Mouse (Mus musculus) heart, embryonic 14.5 days (tissue): ENCODE measurements around the gene Meis2. TPM values are rescaled to one million over a fixed set of nuclear protein-coding genes. Genes with fewer than 3 reads are reported as not detected.
A peak's percentile ranks its signal among the peaks of the same experiment; 100 is the strongest.

Experiments used
- ATAC-seq: fragments of 200-750 bp; cut with Nextera tagmentation; 2 replicates; pipeline ENCODE4 v1.8.0; 2017; ENCODE audit warnings: low read depth, moderate TSS enrichment; ENCODE audit not compliant: insufficient number of reproducible peaks, insufficient read depth, low FRiP score
- H3K27ac ChIP-seq, 2 experiments: fragments of 200-500 bp in 1 of 2; fragments of 300-500 bp in 1 of 2; sonication (generic) in 1 of 2; replicated peaks in 1 of 2; 2 replicates each; pipeline ENCODE4 v1.5.1; 2012 to 2014; ENCODE audit warnings: low read depth in 2 of 2, low read length in 2 of 2, control low read depth in 1 of 2, mild to moderate bottlenecking in 1 of 2, mixed read lengths in 1 of 2; ENCODE audit not compliant: control insufficient read depth in 1 of 2, insufficient read depth in 1 of 2
- H3K27me3 ChIP-seq: fragments of 300-500 bp; sonication (generic); 2 replicates; pipeline ENCODE4 v1.6.1; 2014; ENCODE audit warnings: mild to moderate bottlenecking, low read length, control low read depth; ENCODE audit not compliant: control insufficient read depth, insufficient read depth
- H3K36me3 ChIP-seq: fragments of 300-500 bp; sonication (generic); 2 replicates; pipeline ENCODE4 v1.6.1; 2014; ENCODE audit warnings: mild to moderate bottlenecking, control low read depth, low read length, mixed read lengths; ENCODE audit not compliant: control insufficient read depth, insufficient read depth
- H3K4me1 ChIP-seq, 2 experiments: fragments of 200-500 bp in 1 of 2; fragments of 300-500 bp in 1 of 2; sonication (generic) in 1 of 2; 2 replicates each; pipeline ENCODE4 v1.6.1; 2012 to 2014; ENCODE audit warnings: low read length in 2 of 2, control low read depth in 1 of 2, mixed read lengths in 1 of 2; ENCODE audit not compliant: control insufficient read depth in 2 of 2, insufficient read depth in 2 of 2
- H3K4me2 ChIP-seq: fragments of 300-500 bp; sonication (generic); 2 replicates; pipeline ENCODE4 v1.6.1; 2014; ENCODE audit warnings: mild to moderate bottlenecking, low read length
- H3K4me3 ChIP-seq, 2 experiments: fragments of 200-500 bp in 1 of 2; fragments of 300-500 bp in 1 of 2; sonication (generic) in 1 of 2; 2 replicates each; pipeline ENCODE4 v1.5.1; 2012 to 2014; ENCODE audit warnings: low read length in 2 of 2, mild to moderate bottlenecking in 2 of 2, control low read depth in 1 of 2, low read depth in 1 of 2, moderate library complexity in 1 of 2; ENCODE audit not compliant: control insufficient read depth in 1 of 2, insufficient read depth in 1 of 2
- H3K9ac ChIP-seq: fragments of 300-500 bp; sonication (generic); 2 replicates; pipeline ENCODE4 v1.6.1; 2014; ENCODE audit warnings: mild to moderate bottlenecking, low read length
- H3K9me3 ChIP-seq: fragments of 300-500 bp; sonication (generic); 2 replicates; pipeline ENCODE4 v1.6.1; 2016; ENCODE audit warnings: low read length, control low read depth; ENCODE audit not compliant: control insufficient read depth
- WGBS: fragments of 180-500 bp; shearing (Covaris S2); extraction: QIAGEN DNeasy Blood & Tissue Kit; methylation state at CpG from one replicate; pipeline ENCODE4 v1.1.7; 2014; 5-methylcytosine and 5-hydroxymethylcytosine counted together
- polyA plus RNA-seq: library from polyadenylated mRNA; unstranded; fragments of >200 nt; fragmentation: Nextera tagmentation; extraction: Ambion mirVana; gene quantifications from 2 replicates; pipeline ENCODE4 v1.2.1, GENCODE M21; 2014

The Meis2 gene
- polyA plus RNA-seq, 1 experiment from 2014 or later: 30.8 TPM

DNA sequence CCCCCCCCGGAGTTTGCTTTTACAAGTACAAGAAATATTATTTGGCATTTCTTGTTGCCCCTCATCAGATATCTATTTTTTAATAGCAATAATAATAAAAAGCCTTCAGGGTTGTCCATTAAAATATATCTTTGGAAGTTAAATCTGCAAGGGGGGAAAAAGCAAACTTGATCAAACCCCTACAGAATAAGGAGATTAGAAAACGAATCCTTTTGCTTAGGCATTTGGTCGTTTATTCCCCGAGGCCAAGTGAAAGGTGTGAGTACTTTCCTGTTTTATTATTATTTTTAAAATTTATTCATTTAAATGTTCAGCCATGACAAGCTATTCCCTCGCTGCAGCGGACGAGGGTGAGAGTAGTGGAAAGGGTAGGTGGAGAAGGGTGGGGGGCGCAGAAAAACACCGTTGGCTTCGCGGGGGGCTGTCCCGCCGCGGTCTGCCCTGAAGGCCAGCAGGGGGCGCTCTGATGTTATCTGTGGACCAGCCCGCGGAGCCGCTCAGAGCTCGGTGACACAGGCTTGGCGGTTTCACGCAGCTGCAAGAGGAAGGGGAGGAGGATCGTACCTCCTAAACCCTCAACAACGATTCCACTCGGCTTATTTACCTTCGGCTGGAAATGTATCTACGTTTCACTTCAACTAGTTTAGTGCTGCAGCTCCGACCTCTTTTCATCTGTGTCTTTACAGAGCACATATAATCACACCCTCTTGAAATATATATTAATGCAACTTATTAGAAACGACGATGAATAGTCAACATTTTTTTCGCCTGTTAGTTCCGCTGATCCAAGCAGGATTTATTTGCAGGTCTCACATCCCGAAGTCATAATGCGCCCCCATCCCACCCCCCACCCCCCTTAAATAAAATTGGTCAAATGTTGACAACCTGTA is 209.9 kb downstream of the Meis2 start:
- H3K4me2 ChIP-seq: peak overlapping the region; percentile 82
- peak overlapping the region; percentile 34 to 46 for H3K4me3 ChIP-seq
- H3K36me3 ChIP-seq: no peaks in the 10 kb centered on the region
- ATAC-seq: peak; percentile 45; the same call in 1 of the 2 replicates
- 1% methylated on average over 33 of the region's 33 CpGs for WGBS
- no peaks in the 10 kb centered on the region for H3K9me3 ChIP-seq
- H3K27me3 ChIP-seq: peaks cover 7% of the 10 kb centered on the region
- peak overlapping the region; percentile 66 for H3K9ac ChIP-seq
- peaks cover 19 to 37% of the 10 kb centered on the region in 2 experiments for H3K4me1 ChIP-seq
- H3K27ac ChIP-seq: peak overlapping the region in 1 of 2 experiments; percentile 50; a peak in 1 of 4 replicates

DNA sequence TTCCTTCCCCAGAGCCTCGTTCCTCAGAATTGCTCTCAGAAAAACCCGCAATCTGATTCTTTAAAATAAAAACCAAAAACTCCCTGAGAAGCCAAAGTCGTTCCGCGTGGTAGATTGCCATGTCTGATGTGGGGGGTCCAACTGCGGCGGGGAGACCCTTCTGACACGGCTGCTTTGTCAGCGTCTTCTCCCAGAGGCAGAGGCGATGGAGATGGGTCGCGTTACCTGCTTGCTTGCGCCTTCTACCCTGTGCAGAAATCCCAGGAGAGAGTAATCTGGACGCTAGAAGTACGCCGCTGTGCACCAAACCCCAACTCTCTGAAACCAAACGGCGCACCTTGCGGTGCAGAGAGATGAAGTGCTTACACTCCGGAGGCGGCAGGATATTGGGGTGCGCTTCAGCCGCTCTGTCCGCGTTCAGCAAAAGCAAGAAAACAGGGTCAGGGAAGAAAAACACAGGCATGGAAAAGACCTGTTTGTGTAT is 210.8 kb downstream of the Meis2 start:
- H3K9me3 ChIP-seq: no peaks in the 10 kb centered on the region
- no peaks in the 10 kb centered on the region for H3K36me3 ChIP-seq
- peaks cover 17 to 33% of the 10 kb centered on the region in 2 experiments for H3K4me1 ChIP-seq
- H3K27ac ChIP-seq: no peak overlapping the region
- H3K27me3 ChIP-seq: peaks cover 7% of the 10 kb centered on the region
- H3K9ac ChIP-seq: peak overlapping the region; percentile 66; the same call in 1 of the 2 replicates
- WGBS: 9% methylated on average over 25 of the region's 25 CpGs
- H3K4me2 ChIP-seq: peak overlapping the region; percentile 82
- no peak for ATAC-seq
- peak overlapping the region; percentile 44 to 46 for H3K4me3 ChIP-seq

DNA sequence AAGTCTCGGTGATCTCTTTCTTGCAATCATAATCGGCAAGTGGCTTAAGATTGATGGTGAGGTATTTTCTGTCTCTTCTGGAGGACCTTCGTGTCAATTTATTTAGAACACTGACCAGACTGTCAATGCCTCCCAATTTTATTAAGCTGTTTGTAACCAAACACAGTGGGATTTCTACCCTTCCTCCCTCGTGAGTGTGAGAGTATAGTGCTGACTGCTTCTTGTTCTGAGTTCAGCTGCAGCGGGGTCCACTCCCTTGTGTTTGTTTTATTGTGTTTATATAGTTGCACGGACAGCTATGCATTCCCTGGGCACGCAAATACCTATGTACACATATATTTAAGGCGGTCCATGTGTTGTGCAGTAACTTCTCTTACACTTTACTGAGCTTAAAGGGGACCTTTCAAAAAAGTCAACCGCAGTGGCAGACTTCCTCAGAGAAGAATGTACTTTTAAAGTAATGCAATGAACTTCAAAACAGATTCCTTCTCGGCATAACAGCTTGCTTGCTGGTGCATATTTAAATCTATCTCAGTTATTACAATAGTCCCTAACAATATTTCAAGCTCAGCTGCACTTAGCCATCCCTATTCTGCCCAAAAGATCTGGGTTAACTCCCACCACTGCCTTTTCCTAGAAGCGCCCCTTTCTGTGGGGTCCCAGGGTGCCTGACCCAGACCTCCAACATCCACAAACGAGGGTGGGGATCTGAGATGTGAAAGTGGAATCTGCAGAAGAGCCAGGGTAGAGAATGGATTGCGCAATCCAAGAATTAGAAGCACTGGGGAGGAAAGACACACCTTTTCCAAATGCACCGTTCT is 211.4 kb downstream of the Meis2 start:
- peak overlapping the region; percentile 66; the same call in 1 of the 2 replicates for H3K9ac ChIP-seq
- H3K36me3 ChIP-seq: no peaks in the 10 kb centered on the region
- no peak for ATAC-seq
- 38% methylated on average over 14 of the region's 14 CpGs for WGBS
- H3K27me3 ChIP-seq: peaks cover 7% of the 10 kb centered on the region
- peak overlapping the region; percentile 44 to 46 for H3K4me3 ChIP-seq
- no peak overlapping the region for H3K27ac ChIP-seq
- H3K4me2 ChIP-seq: peak overlapping the region; percentile 82
- H3K9me3 ChIP-seq: no peaks in the 10 kb centered on the region
- peaks cover 14 to 30% of the 10 kb centered on the region in 2 experiments for H3K4me1 ChIP-seq

DNA sequence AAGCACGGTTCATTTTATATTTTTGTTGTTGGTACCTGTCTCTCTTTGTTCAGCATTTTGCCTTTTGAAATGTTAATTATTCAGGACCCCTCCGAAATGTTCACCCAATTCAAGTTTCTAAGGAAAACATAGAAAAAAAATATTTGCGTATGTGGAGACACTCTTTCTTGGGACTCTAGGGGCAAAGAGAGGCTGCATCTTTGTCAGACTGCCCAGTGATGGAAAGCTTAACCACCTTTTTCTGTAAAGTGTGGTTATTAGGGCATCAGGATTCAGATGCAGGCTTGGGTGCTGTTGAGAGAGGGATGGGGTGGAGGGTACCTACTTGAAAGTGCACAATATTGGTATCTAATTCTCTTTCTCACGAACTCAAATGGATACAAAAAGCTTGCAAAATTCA is 212.4 kb downstream of the Meis2 start:
- H3K9ac ChIP-seq: peak overlapping the region; percentile 62; the same call in 1 of the 2 replicates
- no peak for ATAC-seq
- 39% methylated on average over 4 of the region's 4 CpGs for WGBS
- H3K4me1 ChIP-seq: peaks cover 14 to 25% of the 10 kb centered on the region in 2 experiments
- H3K27ac ChIP-seq: no peak overlapping the region
- peaks cover 7% of the 10 kb centered on the region for H3K27me3 ChIP-seq
- H3K9me3 ChIP-seq: no peaks in the 10 kb centered on the region
- H3K4me3 ChIP-seq: peak overlapping the region in 1 of 2 experiments; percentile 41; a peak in 1 of 4 replicates
- H3K4me2 ChIP-seq: peak overlapping the region; percentile 78
- H3K36me3 ChIP-seq: no peaks in the 10 kb centered on the region

DNA sequence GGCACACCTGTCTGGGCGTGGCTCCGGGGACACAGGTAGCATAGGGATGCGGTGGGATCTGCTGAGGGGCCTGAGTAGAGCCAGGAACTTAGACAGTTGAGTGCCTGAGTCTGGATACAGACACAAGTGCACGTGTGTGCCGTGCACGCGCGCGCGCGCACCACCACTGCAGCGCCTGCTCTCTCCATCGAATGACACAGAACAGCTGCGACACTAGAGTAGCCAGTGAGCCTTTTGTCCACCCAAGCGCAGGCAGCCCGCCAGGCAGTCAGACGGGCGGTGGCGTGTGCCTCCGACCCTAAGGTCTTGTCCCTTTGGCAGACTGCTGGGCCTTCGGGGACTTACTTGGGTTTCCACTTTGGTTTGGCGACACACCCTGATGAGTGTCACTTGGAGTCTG is 213.0 kb downstream of the Meis2 start:
- peak overlapping the region; percentile 62 for H3K9ac ChIP-seq
- H3K4me2 ChIP-seq: peak overlapping the region; percentile 78
- WGBS: under 1% methylated on average over 22 of the region's 22 CpGs

GRCm38 (mm10) chr2:115852109-115852508 is 213.5 kb downstream of the Meis2 start:
- H3K9ac ChIP-seq: peak overlapping the region; percentile 62
- no peak for ATAC-seq
- H3K27me3 ChIP-seq: peaks cover 7% of the 10 kb centered on the region

More for the DNA sequence above, 213.0 kb downstream of the Meis2 start:
- H3K27me3 ChIP-seq: peaks cover 7% of the 10 kb centered on the region
- no peaks in the 10 kb centered on the region for H3K9me3 ChIP-seq
- peak; percentile 66 for ATAC-seq
- peaks cover 14 to 25% of the 10 kb centered on the region in 2 experiments for H3K4me1 ChIP-seq
- no peaks in the 10 kb centered on the region for H3K36me3 ChIP-seq
- H3K27ac ChIP-seq: no peak overlapping the region
- peak overlapping the region; percentile 23 to 41 for H3K4me3 ChIP-seq

DNA sequence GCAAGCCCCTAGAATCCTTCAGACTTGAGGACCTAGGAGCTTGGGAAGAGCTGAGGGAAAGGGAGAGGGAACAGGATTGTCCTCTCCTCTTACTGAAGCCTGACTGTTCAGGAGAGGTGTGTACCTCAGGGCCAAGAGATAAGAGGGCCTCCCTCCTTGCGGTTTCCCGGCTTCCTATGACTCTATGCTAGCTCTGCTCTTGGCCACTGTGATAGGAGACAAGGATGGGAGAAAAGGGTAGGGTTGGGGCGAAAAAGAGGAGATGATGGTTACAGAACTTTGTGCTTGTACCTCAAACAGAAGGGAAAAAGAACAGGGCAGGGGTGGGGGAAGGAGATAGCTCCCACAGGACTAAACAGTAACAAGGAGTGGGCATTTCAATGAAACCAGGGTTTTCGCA is 214.7 kb downstream of the Meis2 start:
- no peak overlapping the region for H3K9ac ChIP-seq
- WGBS: 68% methylated on average over 4 of the region's 4 CpGs

More at GRCm38 (mm10) chr2:115852109-115852508, 213.5 kb downstream of the Meis2 start:
- Histone ChIP-seq H3K4me1 (peaks cover 14 to 25% of the 10 kb centered on the region in 2 experiments), H3K9me3 (no peaks in the 10 kb centered on the region), H3K4me3 (peak overlapping the region in 1 of 2 experiments; percentile 41; a peak in 2 of 4 replicates), H3K36me3 (no peaks in the 10 kb centered on the region), H3K27ac (no peak overlapping the region), H3K4me2 (peak overlapping the region; percentile 78)
- 38% methylated on average over 11 of the region's 11 CpGs for WGBS

More for the DNA sequence above, 214.7 kb downstream of the Meis2 start:
- Histone ChIP-seq H3K36me3 (no peaks in the 10 kb centered on the region), H3K4me1 (peaks cover 14 to 25% of the 10 kb centered on the region in 2 experiments), H3K27ac (no peak overlapping the region), H3K9me3 (no peaks in the 10 kb centered on the region), H3K4me3 (no peak overlapping the region), H3K27me3 (peaks cover 7% of the 10 kb centered on the region), H3K4me2 (no peak overlapping the region)
- no peak for ATAC-seq
